In the genomic region with DNA sequence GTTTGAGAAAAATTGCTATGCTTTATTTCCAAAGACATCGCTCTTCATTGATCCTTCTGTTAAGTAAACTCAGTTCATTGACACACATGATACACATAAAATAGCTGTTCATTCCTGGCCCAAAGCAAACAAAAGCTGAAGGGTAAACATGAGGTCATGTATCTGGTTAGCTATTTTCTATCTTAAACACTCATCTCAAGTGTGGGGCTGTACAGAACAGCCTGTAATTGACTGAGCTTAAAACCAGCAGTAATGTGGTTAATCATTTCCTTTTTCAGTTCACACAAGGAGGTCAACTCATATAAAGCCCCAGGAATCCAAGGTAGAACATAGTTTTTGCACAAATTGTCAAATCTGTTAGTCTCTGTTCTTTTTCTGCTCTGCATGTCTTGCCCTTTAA, we compare ENCODE assay signal across 31 mouse cellular contexts.
DNase-seq lines count a peak whose midpoint lies in the region; ATAC-seq and TF ChIP-seq lines count a peak whose summit lies in the region.
"Had no signal": no experiment of that assay in that cellular context is flagged by ENCODE, and none has a peak within 500 bp of the region (broad histone marks: within the 10 kb centered on the region; RNA-seq: fewer than 3 reads in every experiment).

No protein-coding gene starts in this region.

- 92% methylated on average over 1 of the region's 1 CpGs for WGBS in kidney, embryonic 15.5 days
- 70% methylated on average over 1 of the region's 1 CpGs for WGBS in lung, embryonic 14.5 days
- WGBS in intestine, embryonic 16.5 days: 63% methylated on average over 1 of the region's 1 CpGs
- 63% methylated on average over 1 of the region's 1 CpGs for WGBS in liver, postnatal 0 days (ENCODE audit: insufficient replicate concordance)
- 93% methylated on average over 1 of the region's 1 CpGs for WGBS in midbrain, embryonic 16.5 days
- WGBS in thymus, adult 2 months: 98% methylated on average over 1 of the region's 1 CpGs

- no peaks in the 10 kb centered on the region for H3K9me3 ChIP-seq in kidney, embryonic 15.5 days (replicated peaks)
- no peaks in the 10 kb centered on the region for H3K9me3 ChIP-seq in lung, embryonic 14.5 days (ENCODE audit: low read depth, low read length)
- no peaks in the 10 kb centered on the region for H3K9me3 ChIP-seq in intestine, embryonic 16.5 days (ENCODE audit: control insufficient read depth, low read length)
- no peaks in the 10 kb centered on the region for H3K9me3 ChIP-seq in liver, postnatal 0 days (ENCODE audit: low read length)
- H3K9me3 ChIP-seq in midbrain, embryonic 16.5 days (replicated peaks; ENCODE audit: control insufficient read depth, low read length, poor library complexity, severe bottlenecking): no peaks in the 10 kb centered on the region
- H3K9me3 ChIP-seq: embryonic facial prominence, embryonic 13.5 days; forebrain, embryonic 10.5 days; forebrain, embryonic 15.5 days; hindbrain, embryonic 12.5 days; midbrain, embryonic 10.5 days; midbrain, embryonic 15.5 days; neural tube, embryonic 12.5 days had no signal

- no peaks in the 10 kb centered on the region for H3K36me3 ChIP-seq in kidney, embryonic 15.5 days
- no peaks in the 10 kb centered on the region for H3K36me3 ChIP-seq in lung, embryonic 14.5 days (ENCODE audit: insufficient read depth)
- no peaks in the 10 kb centered on the region for H3K36me3 ChIP-seq in intestine, embryonic 16.5 days (ENCODE audit: control insufficient read depth, insufficient read depth, low read length)
- H3K36me3 ChIP-seq in liver, postnatal 0 days (replicated peaks; ENCODE audit: insufficient read depth, low read length): no peaks in the 10 kb centered on the region
- H3K36me3 ChIP-seq in midbrain, embryonic 16.5 days (ENCODE audit: control insufficient read depth, insufficient read depth, low read length): no peaks in the 10 kb centered on the region
- no peaks in the 10 kb centered on the region for H3K36me3 ChIP-seq in thymus, adult 2 months (ENCODE audit: control insufficient read depth, insufficient read depth, low read length)
- H3K36me3 ChIP-seq: embryonic facial prominence, embryonic 13.5 days; forebrain, embryonic 10.5 days; forebrain, embryonic 15.5 days; hindbrain, embryonic 12.5 days; midbrain, embryonic 10.5 days; midbrain, embryonic 15.5 days; neural tube, embryonic 12.5 days had no signal

- no peak for DNase-seq in kidney, postnatal 25 days
- peak; percentile 10 for DNase-seq in lung, embryonic 14.5 days
- DNase-seq in lung, postnatal 4 days: no peak
- DNase-seq in liver, postnatal 0 days: no peak
- DNase-seq in thymus, adult 2 months: no peak
- DNase-seq: adrenal gland, adult 2 months; adrenal gland, postnatal 36 days; cerebellum, adult 18-20 months; cerebellum, postnatal 10 days; gastrocnemius, postnatal 25 days; heart, adult 18-20 months; heart, postnatal 36 days; layer of hippocampus, postnatal 36 days; left cerebral cortex, postnatal 4 days; lung, adult 2 months; lung, postnatal 14 days; right cerebral cortex, adult 18-20 months; thymus, postnatal 36 days had no signal

- H3K4me3 ChIP-seq in kidney, embryonic 15.5 days (replicated peaks): no peak overlapping the region
- no peak overlapping the region for H3K4me3 ChIP-seq in lung, embryonic 14.5 days (ENCODE audit: low read depth, low read length)
- no peak overlapping the region for H3K4me3 ChIP-seq in intestine, embryonic 16.5 days (ENCODE audit: low read length)
- no peak overlapping the region for H3K4me3 ChIP-seq in liver, postnatal 0 days (ENCODE audit: low read depth, low read length)
- H3K4me3 ChIP-seq in midbrain, embryonic 16.5 days (ENCODE audit: low read depth, low read length): no peak overlapping the region
- no peak overlapping the region for H3K4me3 ChIP-seq in thymus, adult 2 months (ENCODE audit: control insufficient read depth, insufficient read depth, low read length)
- H3K4me3 ChIP-seq: embryonic facial prominence, embryonic 13.5 days; forebrain, embryonic 10.5 days; forebrain, embryonic 15.5 days; hindbrain, embryonic 12.5 days; midbrain, embryonic 10.5 days; midbrain, embryonic 15.5 days; neural tube, embryonic 12.5 days had no signal

- no peaks in the 10 kb centered on the region for H3K4me1 ChIP-seq in kidney, embryonic 15.5 days
- H3K4me1 ChIP-seq in lung, embryonic 14.5 days (ENCODE audit: insufficient read depth): no peaks in the 10 kb centered on the region
- H3K4me1 ChIP-seq in intestine, embryonic 16.5 days (ENCODE audit: control insufficient read depth, insufficient read depth, low read length): no peaks in the 10 kb centered on the region
- H3K4me1 ChIP-seq in liver, postnatal 0 days (ENCODE audit: insufficient read depth): no peaks in the 10 kb centered on the region
- no peaks in the 10 kb centered on the region for H3K4me1 ChIP-seq in midbrain, embryonic 16.5 days (ENCODE audit: control insufficient read depth, insufficient read depth, low read length)
- no peaks in the 10 kb centered on the region for H3K4me1 ChIP-seq in thymus, adult 2 months (replicated peaks; ENCODE audit: control insufficient read depth, insufficient read depth, low read length)
- H3K4me1 ChIP-seq: forebrain, embryonic 10.5 days; forebrain, embryonic 15.5 days; hindbrain, embryonic 12.5 days; midbrain, embryonic 10.5 days; midbrain, embryonic 15.5 days; neural tube, embryonic 12.5 days had no signal

- H3K9ac ChIP-seq in kidney, embryonic 15.5 days: no peak overlapping the region
- H3K9ac ChIP-seq in lung, embryonic 14.5 days: no peak overlapping the region
- no peak overlapping the region for H3K9ac ChIP-seq in intestine, embryonic 16.5 days (ENCODE audit: low read depth, low read length)
- no peak overlapping the region for H3K9ac ChIP-seq in liver, postnatal 0 days (replicated peaks)
- no peak overlapping the region for H3K9ac ChIP-seq in midbrain, embryonic 16.5 days (ENCODE audit: low read depth, low read length)
- H3K9ac ChIP-seq: embryonic facial prominence, embryonic 13.5 days; forebrain, embryonic 15.5 days; hindbrain, embryonic 12.5 days; midbrain, embryonic 15.5 days; neural tube, embryonic 12.5 days had no signal

- TF ChIP-seq POLR2A in thymus, adult 2 months (IDR thresholded peaks at IDR 0.05; ENCODE audit: control insufficient read depth, extremely low read depth, insufficient read depth, low read length, poor library complexity): no peak

- peak; percentile 91 for ATAC-seq in kidney, embryonic 15.5 days (replicated peaks; ENCODE audit: low FRiP score)
- ATAC-seq in lung, embryonic 14.5 days (ENCODE audit: insufficient read depth): peak; percentile 66; the same call in 1 of the 2 replicates
- ATAC-seq in intestine, embryonic 16.5 days: peak; percentile 98
- ATAC-seq in liver, postnatal 0 days: peak; percentile 99
- no peak for ATAC-seq in midbrain, embryonic 16.5 days
- ATAC-seq: CD4-positive, CD25-positive, alpha-beta regulatory T cell, adult 4 months; forebrain, embryonic 15.5 days; hindbrain, postnatal 0 days; midbrain, embryonic 15.5 days had no signal

- H3K27me3 ChIP-seq in kidney, embryonic 15.5 days: no peaks in the 10 kb centered on the region
- no peaks in the 10 kb centered on the region for H3K27me3 ChIP-seq in lung, embryonic 14.5 days (ENCODE audit: insufficient read depth, low read length)
- H3K27me3 ChIP-seq in intestine, embryonic 16.5 days (replicated peaks; ENCODE audit: control insufficient read depth, insufficient read depth, low read length): no peaks in the 10 kb centered on the region
- H3K27me3 ChIP-seq in liver, postnatal 0 days (ENCODE audit: insufficient read depth, low read length): no peaks in the 10 kb centered on the region
- H3K27me3 ChIP-seq in midbrain, embryonic 16.5 days (ENCODE audit: control insufficient read depth, insufficient read depth, low read depth, low read length): no peaks in the 10 kb centered on the region
- no peaks in the 10 kb centered on the region for H3K27me3 ChIP-seq in thymus, adult 2 months (ENCODE audit: control insufficient read depth, insufficient read depth, low read length)
- H3K27me3 ChIP-seq: embryonic facial prominence, embryonic 13.5 days; forebrain, embryonic 15.5 days; hindbrain, embryonic 12.5 days; midbrain, embryonic 15.5 days; neural tube, embryonic 12.5 days had no signal

- H3K27ac ChIP-seq in kidney, embryonic 15.5 days: peak overlapping the region; percentile 41; the same call in 1 of the 2 replicates
- no peak overlapping the region for H3K27ac ChIP-seq in lung, embryonic 14.5 days (ENCODE audit: low read depth)
- H3K27ac ChIP-seq in intestine, embryonic 16.5 days (ENCODE audit: low read length): no peak overlapping the region
- no peak overlapping the region for H3K27ac ChIP-seq in liver, postnatal 0 days (ENCODE audit: low read depth)
- no peak overlapping the region for H3K27ac ChIP-seq in midbrain, embryonic 16.5 days (ENCODE audit: low read length)
- no peak overlapping the region for H3K27ac ChIP-seq in thymus, adult 2 months (ENCODE audit: control insufficient read depth, insufficient read depth, low read length)
- H3K27ac ChIP-seq: embryonic facial prominence, embryonic 13.5 days; forebrain, embryonic 10.5 days; forebrain, embryonic 15.5 days; hindbrain, embryonic 12.5 days; hindbrain, postnatal 0 days; midbrain, embryonic 10.5 days; midbrain, embryonic 15.5 days; neural tube, embryonic 12.5 days had no signal

- peak; percentile 42; the same call in 1 of the 2 replicates for TF ChIP-seq EP300 in liver, postnatal 0 days (IDR thresholded peaks at IDR 0.05; ENCODE audit: low read depth)

- TF ChIP-seq CTCF in lung, embryonic 14.5 days (IDR thresholded peaks at IDR 0.05; ENCODE audit: low read depth): no peak
- no peak for TF ChIP-seq CTCF in liver, postnatal 0 days (IDR thresholded peaks at IDR 0.05; ENCODE audit: low read depth)
- TF ChIP-seq CTCF in thymus, adult 2 months (IDR thresholded peaks at IDR 0.05; ENCODE audit: borderline replicate concordance, control insufficient read depth, extremely low read depth, insufficient read depth, low read length, poor library complexity): no peak

- no peak overlapping the region for H3K4me2 ChIP-seq in kidney, embryonic 15.5 days
- H3K4me2 ChIP-seq in lung, embryonic 14.5 days: no peak overlapping the region
- no peak overlapping the region for H3K4me2 ChIP-seq in intestine, embryonic 16.5 days (ENCODE audit: low read depth, low read length)
- no peak overlapping the region for H3K4me2 ChIP-seq in liver, postnatal 0 days (ENCODE audit: low read depth, low read length)
- no peak overlapping the region for H3K4me2 ChIP-seq in midbrain, embryonic 16.5 days (ENCODE audit: low read length)
- H3K4me2 ChIP-seq: embryonic facial prominence, embryonic 13.5 days; forebrain, embryonic 15.5 days; heart, embryonic 11.5 days; hindbrain, embryonic 12.5 days; midbrain, embryonic 15.5 days; neural tube, embryonic 12.5 days had no signal
